Mouse (Mus musculus): ENCODE results near the gene Dcpp1. TPM values are rescaled to one million over a fixed set of nuclear protein-coding genes. Genes with fewer than 3 reads are reported as not detected.
"Not testable (repeated sequence)": the region's sequence is repeated elsewhere in the genome, so short reads cannot be mapped to it uniquely, and the experiment has no call there.

The Dcpp1 gene
- polyA plus RNA-seq (2015; fragmentation: Nextera tagmentation; extraction: Ambion mirVana): not detected in 2 replicates

GRCm38 (mm10) chr17:23880576-23880975, at the start of gene Dcpp1, which contains the start of gene Dcpp2:
Gene Dcpp1 (plus strand): TSS chr17:23880876.
Gene Dcpp2 (plus strand): TSS chr17:23880880.
- not testable (repeated sequence) for H3K27me3 ChIP-seq (replicated peaks; ENCODE audit: control insufficient read depth, insufficient read depth, low read length); ATAC-seq; H3K4me1 ChIP-seq (ENCODE audit: control insufficient read depth, insufficient read depth, low read depth, low read length); H3K9ac ChIP-seq (ENCODE audit: low read depth, low read length); H3K27ac ChIP-seq (ENCODE audit: low read depth, low read length); H3K4me3 ChIP-seq (ENCODE audit: low read length); H3K36me3 ChIP-seq (ENCODE audit: control insufficient read depth, insufficient read depth, low read length); H3K4me2 ChIP-seq (ENCODE audit: low read length); H3K9me3 ChIP-seq (ENCODE audit: control insufficient read depth, low read length)
- WGBS: 77% methylated on average over 4 of the region's 4 CpGs

- peaks cover 10% of the 10 kb centered on the region for H3K27me3 ChIP-seq (replicated peaks; ENCODE audit: control insufficient read depth, insufficient read depth, low read length)
- H3K4me3 ChIP-seq (ENCODE audit: low read length): no peak overlapping the region
- H3K4me1 ChIP-seq (ENCODE audit: control insufficient read depth, insufficient read depth, low read depth, low read length): peaks cover 14% of the 10 kb centered on the region
- no peak overlapping the region for H3K4me2 ChIP-seq (ENCODE audit: low read length)
- no peaks in the 10 kb centered on the region for H3K9me3 ChIP-seq (ENCODE audit: control insufficient read depth, low read length)
- WGBS: 94% methylated on average over 1 of the region's 1 CpGs
- no peak overlapping the region for H3K9ac ChIP-seq (ENCODE audit: low read depth, low read length)
- no peak for ATAC-seq
- no peak overlapping the region for H3K27ac ChIP-seq (ENCODE audit: low read depth, low read length)
- no peaks in the 10 kb centered on the region; the same call in 1 of the 2 replicates for H3K36me3 ChIP-seq (ENCODE audit: control insufficient read depth, insufficient read depth, low read length)
These were observed 49.5 kb upstream of the Dcpp1 start for GRCm38 (mm10) chr17:23831201-23831600.

GRCm38 (mm10) chr17:23836006-23836575, 44.6 kb upstream of the Dcpp1 start, which contains the start of gene Prss33:
Gene Prss33 (minus strand): TSS chr17:23836056.
- H3K27ac ChIP-seq (ENCODE audit: low read depth, low read length): no peak within 1 kb of the TSS
- no peaks in the 10 kb centered on the region for H3K4me1 ChIP-seq (ENCODE audit: control insufficient read depth, insufficient read depth, low read depth, low read length)
- 77% methylated on average over 8 of the region's 8 CpGs for WGBS
- H3K36me3 ChIP-seq (ENCODE audit: control insufficient read depth, insufficient read depth, low read length): no peaks in the 10 kb centered on the region
- ATAC-seq: no peak
- H3K27me3 ChIP-seq (replicated peaks; ENCODE audit: control insufficient read depth, insufficient read depth, low read length): peaks cover 10% of the 10 kb centered on the region
- H3K9me3 ChIP-seq (ENCODE audit: control insufficient read depth, low read length): no peaks in the 10 kb centered on the region
- H3K4me3 ChIP-seq (ENCODE audit: low read length): no peak within 1 kb of the TSS
- no peak within 1 kb of the TSS for H3K4me2 ChIP-seq (ENCODE audit: low read length)
- H3K9ac ChIP-seq (ENCODE audit: low read depth, low read length): no peak within 1 kb of the TSS; the same call in 1 of the 2 replicates

- Histone ChIP-seq H3K9me3 (ENCODE audit: control insufficient read depth, low read length) (no peaks in the 10 kb centered on the region), H3K4me3 (ENCODE audit: low read length) (no peak overlapping the region), H3K27ac (ENCODE audit: low read depth, low read length) (no peak overlapping the region), H3K27me3 (replicated peaks; ENCODE audit: control insufficient read depth, insufficient read depth, low read length) (peaks cover 3% of the 10 kb centered on the region; the same call in 1 of the 2 replicates), H3K36me3 (ENCODE audit: control insufficient read depth, insufficient read depth, low read length) (no peaks in the 10 kb centered on the region), H3K4me1 (ENCODE audit: control insufficient read depth, insufficient read depth, low read depth, low read length) (no peaks in the 10 kb centered on the region), H3K4me2 (ENCODE audit: low read length) (no peak overlapping the region), H3K9ac (ENCODE audit: low read depth, low read length) (no peak overlapping the region)
- ATAC-seq: no peak
- WGBS: 30% methylated on average over 4 of the region's 4 CpGs
These were observed 39.5 kb upstream of the Dcpp1 start for GRCm38 (mm10) chr17:23841145-23841544.

GRCm38 (mm10) chr17:23843141-23843811, 37.4 kb upstream of the Dcpp1 start:
- WGBS: 42% methylated on average over 23 of the region's 23 CpGs
- no peak overlapping the region; the same call in 1 of the 2 replicates for H3K4me2 ChIP-seq (ENCODE audit: low read length)
- H3K27ac ChIP-seq (ENCODE audit: low read depth, low read length): no peak overlapping the region
- no peak overlapping the region for H3K9ac ChIP-seq (ENCODE audit: low read depth, low read length)
- H3K4me1 ChIP-seq (ENCODE audit: control insufficient read depth, insufficient read depth, low read depth, low read length): no peaks in the 10 kb centered on the region
- H3K9me3 ChIP-seq (ENCODE audit: control insufficient read depth, low read length): no peaks in the 10 kb centered on the region
- no peaks in the 10 kb centered on the region for H3K36me3 ChIP-seq (ENCODE audit: control insufficient read depth, insufficient read depth, low read length)
- peaks cover 3% of the 10 kb centered on the region; the same call in 1 of the 2 replicates for H3K27me3 ChIP-seq (replicated peaks; ENCODE audit: control insufficient read depth, insufficient read depth, low read length)
- no peak overlapping the region for H3K4me3 ChIP-seq (ENCODE audit: low read length)
- no peak; the same call in 1 of the 2 replicates for ATAC-seq

- ATAC-seq: peak; percentile 40; the same call in 1 of the 2 replicates
- WGBS: 11% methylated on average over 19 of the region's 19 CpGs
These were observed 36.8 kb upstream of the Dcpp1 start, which contains the start of the genes Prss32 and Prss41 for GRCm38 (mm10) chr17:23843812-23844273. Gene Prss32 (plus strand): TSS chr17:23843855. Gene Prss41 (minus strand): TSS chr17:23844172.

GRCm38 (mm10) chr17:23850028-23850427, 30.6 kb upstream of the Dcpp1 start:
- Histone ChIP-seq H3K4me2 (ENCODE audit: low read length) (no peak overlapping the region), H3K36me3 (ENCODE audit: control insufficient read depth, insufficient read depth, low read length) (no peaks in the 10 kb centered on the region), H3K27ac (ENCODE audit: low read depth, low read length) (no peak overlapping the region), H3K9ac (ENCODE audit: low read depth, low read length) (no peak overlapping the region), H3K9me3 (ENCODE audit: control insufficient read depth, low read length) (no peaks in the 10 kb centered on the region), H3K4me3 (ENCODE audit: low read length) (no peak overlapping the region), H3K27me3 (replicated peaks; ENCODE audit: control insufficient read depth, insufficient read depth, low read length) (no peaks in the 10 kb centered on the region; the same call in 1 of the 2 replicates), H3K4me1 (ENCODE audit: control insufficient read depth, insufficient read depth, low read depth, low read length) (no peaks in the 10 kb centered on the region)
- 64% methylated on average over 2 of the region's 2 CpGs for WGBS
- no peak for ATAC-seq

More at GRCm38 (mm10) chr17:23843812-23844273, 36.8 kb upstream of the Dcpp1 start, which contains the start of the genes Prss32 and Prss41:
- H3K4me2 ChIP-seq (ENCODE audit: low read length): peak within 1 kb of the TSS; percentile 24
- no peak within 1 kb of the TSS for H3K9ac ChIP-seq (ENCODE audit: low read depth, low read length)
- no peak within 1 kb of the TSS for H3K4me3 ChIP-seq (ENCODE audit: low read length)
- H3K36me3 ChIP-seq (ENCODE audit: control insufficient read depth, insufficient read depth, low read length): no peaks in the 10 kb centered on the region
- H3K27ac ChIP-seq (ENCODE audit: low read depth, low read length): no peak within 1 kb of the TSS
- no peaks in the 10 kb centered on the region for H3K4me1 ChIP-seq (ENCODE audit: control insufficient read depth, insufficient read depth, low read depth, low read length)
- H3K9me3 ChIP-seq (ENCODE audit: control insufficient read depth, low read length): no peaks in the 10 kb centered on the region
- H3K27me3 ChIP-seq (replicated peaks; ENCODE audit: control insufficient read depth, insufficient read depth, low read length): peaks cover 3% of the 10 kb centered on the region; the same call in 1 of the 2 replicates

GRCm38 (mm10) chr17:23850853-23851749, 29.6 kb upstream of the Dcpp1 start:
- Histone ChIP-seq H3K27me3 (replicated peaks; ENCODE audit: control insufficient read depth, insufficient read depth, low read length) (no peaks in the 10 kb centered on the region; the same call in 1 of the 2 replicates), H3K9ac (ENCODE audit: low read depth, low read length) (no peak overlapping the region), H3K4me3 (ENCODE audit: low read length) (no peak overlapping the region), H3K4me1 (ENCODE audit: control insufficient read depth, insufficient read depth, low read depth, low read length) (no peaks in the 10 kb centered on the region), H3K4me2 (ENCODE audit: low read length) (no peak overlapping the region), H3K27ac (ENCODE audit: low read depth, low read length) (no peak overlapping the region), H3K9me3 (ENCODE audit: control insufficient read depth, low read length) (no peaks in the 10 kb centered on the region), H3K36me3 (ENCODE audit: control insufficient read depth, insufficient read depth, low read length) (no peaks in the 10 kb centered on the region)
- peak; percentile 69; the same call in 1 of the 2 replicates for ATAC-seq
- 62% methylated on average over 18 of the region's 19 CpGs for WGBS

Data from hindbrain, embryonic 16.5 days (tissue).